Mouse (Mus musculus): ENCODE data around the gene Dapk3.

GRCm38 (mm10) chr10:81201807-81202758 is 19.3 kb downstream of the Dapk3 start, which contains the start of gene Nmrk2:
- TF ChIP-seq CTCF (IDR thresholded peaks at IDR 0.05; ENCODE audit: extremely low read depth, insufficient read depth, insufficient read length, insufficient replicate concordance) (no peak), POLR2A (IDR thresholded peaks at IDR 0.05; ENCODE audit: low read depth, low read length) (no peak)
